Mouse (Mus musculus) ovary, adult 18-20 months (tissue): ENCODE results near the gene Nat8l.
"Not testable (repeated sequence)": the region's sequence is repeated elsewhere in the genome, so short reads cannot be mapped to it uniquely, and the experiment has no call there.

ENCODE experiments used
- DNase-seq: peaks from one replicate; pipeline ENCODE4 v3.0.0; 2022; ENCODE audit warnings: low spot score, mixed read lengths

Nat8l gene

GRCm38 (mm10) chr5:33995843-33996693 is at the start of gene Nat8l:
Gene Nat8l (plus strand): TSS chr5:33995984.
- no peak for DNase-seq

- not testable (repeated sequence) for DNase-seq
Measured at GRCm38 (mm10) chr5:33947035-33947434, 48.7 kb upstream of the Nat8l start.

- no peak for DNase-seq
Measured at GRCm38 (mm10) chr5:33948314-33948713, 47.5 kb upstream of the Nat8l start.

GRCm38 (mm10) chr5:33953471-33954185 is 42.2 kb upstream of the Nat8l start:
- DNase-seq, result no peak

GRCm38 (mm10) chr5:33954354-33954753 is 41.4 kb upstream of the Nat8l start:
- no peak for DNase-seq

- no peak for DNase-seq
Measured at GRCm38 (mm10) chr5:33955868-33956267, 39.9 kb upstream of the Nat8l start.

- peak; percentile 49 for DNase-seq
Measured at GRCm38 (mm10) chr5:33959382-33959781, 36.4 kb upstream of the Nat8l start.

GRCm38 (mm10) chr5:33974736-33975135 is 21.0 kb upstream of the Nat8l start:
- no peak for DNase-seq

- no peak for DNase-seq
Measured at GRCm38 (mm10) chr5:33976267-33976666, 19.5 kb upstream of the Nat8l start.

GRCm38 (mm10) chr5:33982731-33983259 is 13.0 kb upstream of the Nat8l start:
- no peak for DNase-seq

GRCm38 (mm10) chr5:33983309-33984121 is 12.3 kb upstream of the Nat8l start, which contains the start of gene Gm1673:
Gene Gm1673 (plus strand): TSS chr5:33983433.
- peak; percentile 76 for DNase-seq

GRCm38 (mm10) chr5:33994671-33995625 is 836 bp upstream of the Nat8l start:
- no peak for DNase-seq

- no peak for DNase-seq
Measured at GRCm38 (mm10) chr5:33996694-33997045, 886 bp downstream of the Nat8l start.

- no peak for DNase-seq
Measured at GRCm38 (mm10) chr5:33997051-33997741, 1.4 kb downstream of the Nat8l start.

GRCm38 (mm10) chr5:33997829-33998504 is 2.2 kb downstream of the Nat8l start:
- no peak for DNase-seq

GRCm38 (mm10) chr5:33998505-33998877 is 2.7 kb downstream of the Nat8l start:
- no peak for DNase-seq

- DNase-seq, result no peak
Measured at GRCm38 (mm10) chr5:33999466-34000090, 3.8 kb downstream of the Nat8l start.

- no peak for DNase-seq
Measured at GRCm38 (mm10) chr5:34000809-34001208, 5.0 kb downstream of the Nat8l start.

GRCm38 (mm10) chr5:34001401-34001800 is 5.6 kb downstream of the Nat8l start:
- no peak for DNase-seq
